Mouse (Mus musculus): ENCODE data around the gene Clec11a. TPM values are rescaled to one million over a fixed set of nuclear protein-coding genes. Genes with fewer than 3 reads are reported as not detected.

Gene Clec11a
- polyA plus RNA-seq, 1 experiment from 2014 or later = 6.9 TPM

GRCm38 (mm10) chr7:44341119-44341518 is 34.4 kb upstream of the Clec11a start:
- peaks cover 30% of the 10 kb centered on the region for H3K27me3 ChIP-seq (replicated peaks)
- no peak overlapping the region for H3K9ac ChIP-seq
- 0 out of 2 replicates have a peak, but pooled peaks cover under 1% of the 10 kb centered on the region for H3K4me1 ChIP-seq
- 81% methylated on average over 10 of the region's 10 CpGs for WGBS
- no peaks in the 10 kb centered on the region for H3K9me3 ChIP-seq
- no peak for ATAC-seq (ENCODE audit: insufficient read depth, low FRiP score, low read depth)
- H3K4me3 ChIP-seq (replicated peaks) = no peak overlapping the region
- no peaks in the 10 kb centered on the region for H3K36me3 ChIP-seq
- H3K4me2 ChIP-seq = no peak overlapping the region
- H3K27ac ChIP-seq = no peak overlapping the region

GRCm38 (mm10) chr7:44340226-44340625 is 33.5 kb upstream of the Clec11a start:
- no peak for ATAC-seq (ENCODE audit: insufficient read depth, low FRiP score, low read depth)
- Histone ChIP-seq H3K4me2 (no peak overlapping the region), H3K4me1 (0 out of 2 replicates have a peak, but pooled peaks cover 6% of the 10 kb centered on the region), H3K27me3 (replicated peaks) (peaks cover 39% of the 10 kb centered on the region), H3K27ac (no peak overlapping the region), H3K36me3 (no peaks in the 10 kb centered on the region), H3K4me3 (replicated peaks) (no peak overlapping the region), H3K9ac (no peak overlapping the region), H3K9me3 (no peaks in the 10 kb centered on the region)
- 54% methylated on average over 6 of the region's 6 CpGs for WGBS

GRCm38 (mm10) chr7:44337121-44337849 is 30.6 kb upstream of the Clec11a start:
- peaks cover 52% of the 10 kb centered on the region for H3K27me3 ChIP-seq (replicated peaks)
- 0 out of 2 replicates have a peak, but pooled peaks cover 6% of the 10 kb centered on the region for H3K4me1 ChIP-seq
- no peaks in the 10 kb centered on the region for H3K9me3 ChIP-seq
- H3K4me2 ChIP-seq = 0 out of 2 replicates have a peak overlapping the region, but pooled peaks have one; percentile 22
- no peak overlapping the region for H3K9ac ChIP-seq
- ATAC-seq (ENCODE audit: insufficient read depth, low FRiP score, low read depth) = no peak
- no peak overlapping the region for H3K4me3 ChIP-seq (replicated peaks)
- 7% methylated on average over 32 of the region's 32 CpGs for WGBS
- no peak overlapping the region for H3K27ac ChIP-seq
- H3K36me3 ChIP-seq = no peaks in the 10 kb centered on the region

- Histone ChIP-seq H3K4me3 (replicated peaks) (peak overlapping the region; percentile 38), H3K36me3 (no peaks in the 10 kb centered on the region), H3K4me1 (0 out of 2 replicates have a peak, but pooled peaks cover 6% of the 10 kb centered on the region), H3K9me3 (no peaks in the 10 kb centered on the region), H3K9ac (no peak overlapping the region), H3K27ac (no peak overlapping the region), H3K27me3 (replicated peaks) (peaks cover 52% of the 10 kb centered on the region), H3K4me2 (peak overlapping the region; percentile 78)
- peak; percentile 21; the same call in 1 of the 2 replicates for ATAC-seq (ENCODE audit: insufficient read depth, low FRiP score, low read depth)
- 4% methylated on average over 43 of the region's 54 CpGs for WGBS
These were observed 29.6 kb upstream of the Clec11a start for GRCm38 (mm10) chr7:44336046-44337021.

GRCm38 (mm10) chr7:44335031-44335878 is 28.6 kb upstream of the Clec11a start:
- peak overlapping the region; percentile 78 for H3K4me2 ChIP-seq
- 0 out of 2 replicates have a peak, but pooled peaks cover 6% of the 10 kb centered on the region for H3K4me1 ChIP-seq
- ATAC-seq (ENCODE audit: insufficient read depth, low FRiP score, low read depth) = peak; percentile 32; the same call in 1 of the 2 replicates
- H3K9me3 ChIP-seq = no peaks in the 10 kb centered on the region
- peaks cover 52% of the 10 kb centered on the region for H3K27me3 ChIP-seq (replicated peaks)
- 5% methylated on average over 27 of the region's 40 CpGs for whole genome bisulfite sequencing
- H3K27ac ChIP-seq = no peak overlapping the region
- peak overlapping the region; percentile 38 for H3K4me3 ChIP-seq (replicated peaks)
- no peaks in the 10 kb centered on the region for H3K36me3 ChIP-seq
- no peak overlapping the region for H3K9ac ChIP-seq

- H3K4me3 ChIP-seq (replicated peaks) = no peak overlapping the region
- ATAC-seq (ENCODE audit: insufficient read depth, low FRiP score, low read depth) = no peak
- H3K9ac ChIP-seq = no peak overlapping the region
- H3K4me1 ChIP-seq = 0 out of 2 replicates have a peak, but pooled peaks cover 6% of the 10 kb centered on the region
- peaks cover 52% of the 10 kb centered on the region for H3K27me3 ChIP-seq (replicated peaks)
- H3K36me3 ChIP-seq = no peaks in the 10 kb centered on the region
- no peak overlapping the region for H3K4me2 ChIP-seq
- no peak overlapping the region for H3K27ac ChIP-seq
- H3K9me3 ChIP-seq = no peaks in the 10 kb centered on the region
- 68% methylated on average over 14 of the region's 14 CpGs for WGBS
These were observed 27.4 kb upstream of the Clec11a start for GRCm38 (mm10) chr7:44334139-44334538.

GRCm38 (mm10) chr7:44332336-44332735 is 25.6 kb upstream of the Clec11a start:
- no peak overlapping the region for H3K4me2 ChIP-seq
- H3K4me3 ChIP-seq (replicated peaks) = no peak overlapping the region
- H3K27ac ChIP-seq = no peak overlapping the region
- peaks cover 34% of the 10 kb centered on the region for H3K27me3 ChIP-seq (replicated peaks)
- H3K9me3 ChIP-seq = no peaks in the 10 kb centered on the region
- H3K9ac ChIP-seq = no peak overlapping the region
- H3K4me1 ChIP-seq = 0 out of 2 replicates have a peak, but pooled peaks cover 6% of the 10 kb centered on the region
- WGBS = 59% methylated on average over 3 of the region's 3 CpGs
- no peaks in the 10 kb centered on the region for H3K36me3 ChIP-seq
- no peak for ATAC-seq (ENCODE audit: insufficient read depth, low FRiP score, low read depth)

GRCm38 (mm10) chr7:44326614-44327013 is 19.9 kb upstream of the Clec11a start:
- no peak overlapping the region for H3K4me3 ChIP-seq (replicated peaks)
- H3K9me3 ChIP-seq = no peaks in the 10 kb centered on the region
- no peaks in the 10 kb centered on the region for H3K36me3 ChIP-seq
- no peaks in the 10 kb centered on the region for H3K27me3 ChIP-seq (replicated peaks)
- ATAC-seq (ENCODE audit: insufficient read depth, low FRiP score, low read depth) = no peak
- H3K9ac ChIP-seq = no peak overlapping the region
- no peak overlapping the region for H3K27ac ChIP-seq
- WGBS = 48% methylated on average over 6 of the region's 6 CpGs
- no peak overlapping the region for H3K4me2 ChIP-seq
- H3K4me1 ChIP-seq = no peaks in the 10 kb centered on the region

GRCm38 (mm10) chr7:44322290-44322689 is 15.6 kb upstream of the Clec11a start:
- Histone ChIP-seq H3K27me3 (replicated peaks) (no peaks in the 10 kb centered on the region), H3K36me3 (no peaks in the 10 kb centered on the region), H3K4me1 (no peaks in the 10 kb centered on the region), H3K4me3 (replicated peaks) (no peak overlapping the region), H3K27ac (no peak overlapping the region), H3K9me3 (no peaks in the 10 kb centered on the region), H3K9ac (no peak overlapping the region), H3K4me2 (no peak overlapping the region)
- 78% methylated on average over 1 of the region's 1 CpGs for WGBS
- no peak for ATAC-seq (ENCODE audit: insufficient read depth, low FRiP score, low read depth)

GRCm38 (mm10) chr7:44320886-44321285 is 14.2 kb upstream of the Clec11a start:
- no peak overlapping the region for H3K4me3 ChIP-seq (replicated peaks)
- WGBS = 46% methylated on average over 8 of the region's 8 CpGs
- H3K27me3 ChIP-seq (replicated peaks) = no peaks in the 10 kb centered on the region
- no peak overlapping the region for H3K27ac ChIP-seq
- H3K4me2 ChIP-seq = no peak overlapping the region
- no peaks in the 10 kb centered on the region for H3K4me1 ChIP-seq
- H3K36me3 ChIP-seq = no peaks in the 10 kb centered on the region
- H3K9me3 ChIP-seq = no peaks in the 10 kb centered on the region
- H3K9ac ChIP-seq = no peak overlapping the region
- no peak for ATAC-seq (ENCODE audit: insufficient read depth, low FRiP score, low read depth)

- no peaks in the 10 kb centered on the region for H3K4me1 ChIP-seq
- ATAC-seq (ENCODE audit: insufficient read depth, low FRiP score, low read depth) = no peak
- H3K9me3 ChIP-seq = no peaks in the 10 kb centered on the region
- H3K4me2 ChIP-seq = no peak overlapping the region
- WGBS = 38% methylated on average over 4 of the region's 4 CpGs
- H3K4me3 ChIP-seq (replicated peaks) = no peak overlapping the region
- H3K36me3 ChIP-seq = no peaks in the 10 kb centered on the region
- H3K27me3 ChIP-seq (replicated peaks) = no peaks in the 10 kb centered on the region
- H3K27ac ChIP-seq = no peak overlapping the region
- no peak overlapping the region for H3K9ac ChIP-seq
These were observed 11.2 kb upstream of the Clec11a start for GRCm38 (mm10) chr7:44317913-44318312.
